Mouse (Mus musculus) kidney, postnatal 0 days (tissue): ENCODE results near the gene Rai14. TPM values are rescaled to one million over a fixed set of nuclear protein-coding genes. Genes with fewer than 3 reads are reported as not detected.
A peak's percentile ranks its signal among the peaks of the same experiment; 100 is the strongest.

Source experiments
- ATAC-seq: fragments of 200-750 bp; cut with Nextera tagmentation; replicated peaks from 2 replicates; pipeline ENCODE4 v1.8.0; 2017; ENCODE audit warnings: low read depth, moderate number of reproducible peaks, moderate TSS enrichment, moderate library complexity; ENCODE audit not compliant: low FRiP score
- DNase-seq: peaks from one replicate; pipeline ENCODE4 v3.0.0-alpha.2; 2016; ENCODE audit warnings: low spot score
- H3K27ac ChIP-seq: fragments of 300-500 bp; sonication (generic); 2 replicates; pipeline ENCODE4 v1.5.1; 2014; ENCODE audit warnings: mild to moderate bottlenecking
- H3K27me3 ChIP-seq: fragments of 300-500 bp; sonication (generic); 2 replicates; pipeline ENCODE4 v1.6.1; 2014; ENCODE audit warnings: low read length, mixed read lengths; ENCODE audit not compliant: insufficient read depth
- H3K36me3 ChIP-seq: fragments of 300-500 bp; sonication (generic); 2 replicates; pipeline ENCODE4 v1.6.1; 2014; ENCODE audit warnings: low read length, mixed read lengths; ENCODE audit not compliant: insufficient read depth
- H3K4me1 ChIP-seq: fragments of 300-500 bp; sonication (generic); replicated peaks from 2 replicates; pipeline ENCODE4 v1.6.1; 2014; ENCODE audit warnings: antibody characterized with exemption, low read length, mixed read lengths; ENCODE audit not compliant: insufficient read depth
- H3K4me2 ChIP-seq: fragments of 300-500 bp; sonication (generic); 2 replicates; pipeline ENCODE4 v1.6.1; 2014; ENCODE audit warnings: mild to moderate bottlenecking, low read length, moderate library complexity, mixed read lengths
- H3K4me3 ChIP-seq: fragments of 300-500 bp; sonication (generic); replicated peaks from 2 replicates; pipeline ENCODE4 v1.5.1; 2014; ENCODE audit warnings: low read depth, low read length
- H3K9ac ChIP-seq: fragments of 300-500 bp; sonication (generic); 2 replicates; pipeline ENCODE4 v1.6.1; 2014; ENCODE audit warnings: low read depth, low read length
- H3K9me3 ChIP-seq: fragments of 300-500 bp; sonication (generic); replicated peaks from 2 replicates; pipeline ENCODE4 v1.6.1; 2016; ENCODE audit warnings: low read length, inconsistent platforms, mixed read lengths
- CTCF ChIP-seq: IDR thresholded peaks from 2 replicates; pipeline ENCODE4 v1.5.1; 2016; ENCODE audit warnings: antibody characterized with exemption, low read depth, mild to moderate bottlenecking, moderate library complexity
- WGBS: fragments of 180-500 bp; shearing (Covaris S2); extraction: QIAGEN DNeasy Blood & Tissue Kit; methylation state at CpG from one replicate; pipeline ENCODE4 v1.1.7; 2014; 5-methylcytosine and 5-hydroxymethylcytosine counted together
- polyA plus RNA-seq: library from polyadenylated mRNA; unstranded; fragments of >200 nt; fragmentation: Nextera tagmentation; extraction: Ambion mirVana; gene quantifications from 2 replicates; pipeline ENCODE4 v1.2.1, GENCODE M21; 2015

Gene Rai14
- polyA plus RNA-seq, 1 experiment from 2014 or later, result 38.5 TPM

GRCm38 (mm10) chr15:10646297-10646696, 68.1 kb downstream of the Rai14 start:
- Histone ChIP-seq H3K4me2 (no peak overlapping the region), H3K4me3 (no peak overlapping the region), H3K36me3 (0 out of 2 replicates have a peak, but pooled peaks cover 3% of the 10 kb centered on the region), H3K27me3 (no peaks in the 10 kb centered on the region), H3K9ac (no peak overlapping the region), H3K9me3 (no peaks in the 10 kb centered on the region), H3K4me1 (peaks cover 44% of the 10 kb centered on the region), H3K27ac (0 out of 2 replicates have a peak overlapping the region, but pooled peaks have one; percentile 26)
- 75% methylated on average over 5 of the region's 5 CpGs for WGBS
- DNase-seq, result no peak
- no peak for ATAC-seq
- no peak for TF ChIP-seq CTCF

GRCm38 (mm10) chr15:10645101-10645500, 69.3 kb downstream of the Rai14 start:
- ATAC-seq (peak; percentile 69), DNase-seq (peak; percentile 60)
- H3K4me2 ChIP-seq, result no peak overlapping the region

GRCm38 (mm10) chr15:10643819-10644218, 70.6 kb downstream of the Rai14 start:
- no peak overlapping the region for H3K4me2 ChIP-seq
- H3K27me3 ChIP-seq, result no peaks in the 10 kb centered on the region
- peaks cover 39% of the 10 kb centered on the region for H3K4me1 ChIP-seq
- DNase-seq (no peak), ATAC-seq (no peak)
- H3K27ac ChIP-seq, result 0 out of 2 replicates have a peak overlapping the region, but pooled peaks have one; percentile 25
- no peaks in the 10 kb centered on the region for H3K9me3 ChIP-seq
- 82% methylated on average over 3 of the region's 3 CpGs for WGBS
- 0 out of 2 replicates have a peak, but pooled peaks cover 3% of the 10 kb centered on the region for H3K36me3 ChIP-seq
- H3K9ac ChIP-seq, result no peak overlapping the region
- TF ChIP-seq CTCF, result no peak
- no peak overlapping the region for H3K4me3 ChIP-seq

More at GRCm38 (mm10) chr15:10645101-10645500, 69.3 kb downstream of the Rai14 start:
- Histone ChIP-seq H3K9ac (no peak overlapping the region), H3K36me3 (0 out of 2 replicates have a peak, but pooled peaks cover 3% of the 10 kb centered on the region), H3K4me1 (peaks cover 44% of the 10 kb centered on the region), H3K9me3 (no peaks in the 10 kb centered on the region), H3K27ac (no peak overlapping the region), H3K27me3 (no peaks in the 10 kb centered on the region), H3K4me3 (no peak overlapping the region)
- WGBS, result 38% methylated on average over 8 of the region's 8 CpGs
- TF ChIP-seq CTCF, result no peak

- TF ChIP-seq CTCF, result no peak
- no peak for DNase-seq
- no peak overlapping the region for H3K27ac ChIP-seq
- no peak overlapping the region for H3K4me3 ChIP-seq
- 0 out of 2 replicates have a peak, but pooled peaks cover 3% of the 10 kb centered on the region for H3K36me3 ChIP-seq
- ATAC-seq, result no peak
- H3K9me3 ChIP-seq, result no peaks in the 10 kb centered on the region
- 56% methylated on average over 4 of the region's 4 CpGs for WGBS
- no peak overlapping the region for H3K4me2 ChIP-seq
- H3K27me3 ChIP-seq, result no peaks in the 10 kb centered on the region
- peaks cover 33% of the 10 kb centered on the region for H3K4me1 ChIP-seq
- H3K9ac ChIP-seq, result no peak overlapping the region
Measured at GRCm38 (mm10) chr15:10643224-10643623, 71.2 kb downstream of the Rai14 start.

GRCm38 (mm10) chr15:10642419-10642818, 72.0 kb downstream of the Rai14 start:
- no peak for TF ChIP-seq CTCF
- 70% methylated on average over 5 of the region's 5 CpGs for WGBS
- 0 out of 2 replicates have a peak, but pooled peaks cover 3% of the 10 kb centered on the region for H3K36me3 ChIP-seq

GRCm38 (mm10) chr15:10640721-10641120, 73.7 kb downstream of the Rai14 start:
- Histone ChIP-seq H3K27me3 (no peaks in the 10 kb centered on the region), H3K27ac (no peak overlapping the region), H3K9me3 (no peaks in the 10 kb centered on the region), H3K36me3 (no peaks in the 10 kb centered on the region), H3K4me1 (peaks cover 20% of the 10 kb centered on the region), H3K4me2 (no peak overlapping the region), H3K4me3 (no peak overlapping the region), H3K9ac (no peak overlapping the region)
- no peak for TF ChIP-seq CTCF
- 74% methylated on average over 3 of the region's 3 CpGs for WGBS
- ATAC-seq (no peak), DNase-seq (no peak)

More at GRCm38 (mm10) chr15:10642419-10642818, 72.0 kb downstream of the Rai14 start:
- H3K27ac ChIP-seq, result no peak overlapping the region
- DNase-seq, result no peak
- H3K9me3 ChIP-seq, result no peaks in the 10 kb centered on the region
- no peaks in the 10 kb centered on the region for H3K27me3 ChIP-seq
- H3K4me2 ChIP-seq, result no peak overlapping the region
- H3K4me3 ChIP-seq, result no peak overlapping the region
- no peak for ATAC-seq
- H3K9ac ChIP-seq, result no peak overlapping the region
- H3K4me1 ChIP-seq, result peaks cover 32% of the 10 kb centered on the region
